Mouse (Mus musculus): ENCODE measurements around the gene Spred2. TPM values are rescaled to one million over a fixed set of nuclear protein-coding genes. Genes with fewer than 3 reads are reported as not detected.
A peak's percentile ranks its signal among the peaks of the same experiment; 100 is the strongest.

Gene Spred2
- total and polyA plus RNA-seq, 3 experiments, result 7.8 to 76.0 (median 25.9) TPM

DNA sequence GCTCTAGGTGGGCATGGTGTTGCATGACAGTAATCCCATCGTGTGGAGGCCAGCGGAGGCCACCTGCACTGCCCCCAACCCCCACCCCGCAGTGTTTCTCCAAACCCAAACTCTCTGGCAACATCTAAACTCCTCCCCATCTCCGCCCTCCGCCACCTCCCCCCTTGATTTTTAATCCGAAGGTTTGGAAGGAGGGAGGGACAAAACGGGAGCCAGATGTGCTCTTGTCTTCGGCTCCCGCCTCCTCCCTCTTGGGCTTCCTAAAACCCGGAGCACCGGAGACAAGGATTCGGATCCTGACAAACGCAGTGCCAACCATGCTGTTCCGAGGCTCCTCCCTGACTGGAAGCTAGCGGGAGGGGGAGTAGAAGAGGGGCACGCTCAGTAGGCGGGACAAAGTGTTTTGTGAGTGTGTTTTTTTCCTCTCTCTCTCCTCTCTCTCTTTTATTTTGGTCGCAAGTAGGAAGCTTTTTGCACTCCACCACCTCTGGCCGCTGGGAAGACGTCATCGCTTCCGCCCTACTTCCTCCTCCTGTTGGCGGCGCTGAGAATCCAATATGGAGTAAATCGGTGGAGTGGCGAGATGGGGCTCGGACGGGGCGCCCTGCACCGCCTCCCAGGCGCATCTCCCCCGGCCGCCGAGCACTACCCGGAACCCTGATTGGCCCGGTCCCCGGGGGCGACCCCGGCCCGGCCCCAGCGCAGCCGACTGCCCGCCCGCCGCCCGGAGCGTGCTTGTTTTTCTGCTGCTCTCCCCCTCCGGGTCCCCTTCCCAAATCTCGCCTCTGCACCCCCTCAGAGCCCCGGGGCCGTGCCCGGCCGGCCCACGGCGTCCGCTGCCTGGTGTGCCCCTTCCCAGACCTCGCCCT is at the start of gene Spred2 (continued):
- TF ChIP-seq HCFC1 (IDR thresholded peaks at IDR 0.05; ENCODE audit: low read depth, low read length) (peak; percentile 74), TBP (IDR thresholded peaks at IDR 0.05; ENCODE audit: low read depth, low read length) (peak; percentile 83), USF1 (IDR thresholded peaks at IDR 0.05; ENCODE audit: low read depth, low read length) (0 out of 2 replicates have a peak, but pooled peaks have one; percentile 8), E2F4 (IDR thresholded peaks at IDR 0.05; ENCODE audit: borderline replicate concordance, low read depth, low read length) (no peak), POLR2A (IDR thresholded peaks at IDR 0.05; ENCODE audit: control insufficient read depth in 1 of 2, insufficient read depth in 1 of 2, low read depth in 1 of 2, low read length in 2 of 2, poor library complexity in 1 of 2) (peak; percentile 64 to 77), EP300 (IDR thresholded peaks at IDR 0.05; ENCODE audit: low read depth in 1 of 2, low read length in 2 of 2) (peak; percentile 27 to 43; a peak in 2 of 4 replicates)

GRCm38 (mm10) chr11:19875551-19875950 is 48.6 kb upstream of the Spred2 start:
- H3K27me3 ChIP-seq (ENCODE audit: control insufficient read depth in 1 of 2, insufficient read depth in 2 of 2, low read length in 2 of 2), result peaks cover 16 to 20% of the 10 kb centered on the region in 2 experiments
- no peaks in the 10 kb centered on the region for H3K79me2 ChIP-seq (ENCODE audit: control insufficient read depth, insufficient read depth, low read length, poor library complexity)
- no peaks in the 10 kb centered on the region for H3K36me3 ChIP-seq (ENCODE audit: control insufficient read depth in 1 of 2, insufficient read depth in 2 of 2, low read length in 2 of 2)
- no peak overlapping the region for H3K27ac ChIP-seq (ENCODE audit: control insufficient read depth, low read depth, low read length)
- TF ChIP-seq GABPA (IDR thresholded peaks at IDR 0.05; ENCODE audit: low read depth, low read length), result no peak
- no peak for TF ChIP-seq TCF12 (IDR thresholded peaks at IDR 0.05; ENCODE audit: low read depth, low read length)
- TF ChIP-seq SIN3A (IDR thresholded peaks at IDR 0.05; ENCODE audit: low read length), result no peak
- TF ChIP-seq NRF1 (IDR thresholded peaks at IDR 0.05; ENCODE audit: insufficient read depth, low read depth, low read length, poor library complexity, severe bottlenecking), result no peak
- no peak for TF ChIP-seq USF1 (IDR thresholded peaks at IDR 0.05; ENCODE audit: low read depth, low read length)
- no peak for TF ChIP-seq ZMIZ1 (IDR thresholded peaks at IDR 0.05; ENCODE audit: low read depth, low read length)
- TF ChIP-seq ETS1 (IDR thresholded peaks at IDR 0.05; ENCODE audit: low read depth, low read length), result no peak
- TF ChIP-seq NELFE (IDR thresholded peaks at IDR 0.05; ENCODE audit: low read depth, low read length), result no peak
- TF ChIP-seq SMC3 (IDR thresholded peaks at IDR 0.05; ENCODE audit: low read depth, low read length), result no peak
- TF ChIP-seq KAT2A (conservative IDR thresholded peaks at IDR 0.05; ENCODE audit: low read depth, low read length), result no peak
- no peak for TF ChIP-seq POLR2A (IDR thresholded peaks at IDR 0.05; ENCODE audit: control insufficient read depth in 1 of 2, insufficient read depth in 1 of 2, low read depth in 1 of 2, low read length in 2 of 2, poor library complexity in 1 of 2)
- no peak for TF ChIP-seq ELF1 (IDR thresholded peaks at IDR 0.05; ENCODE audit: low read depth, low read length)
- no peak for TF ChIP-seq CHD2 (IDR thresholded peaks at IDR 0.05; ENCODE audit: low read length)
- no peak for TF ChIP-seq MEF2A (IDR thresholded peaks at IDR 0.05; ENCODE audit: extremely low read depth, insufficient replicate concordance, low read depth, low read length, poor library complexity, severe bottlenecking)
- DNase-seq (ENCODE audit: low read depth, low spot score), result no peak
- H3K9me3 ChIP-seq (replicated peaks; ENCODE audit: insufficient read depth, low read length), result no peaks in the 10 kb centered on the region
- no peak overlapping the region for H3K9ac ChIP-seq (ENCODE audit: control insufficient read depth, low read depth, low read length, poor library complexity, severe bottlenecking)
- no peak overlapping the region for H3K4me3 ChIP-seq (ENCODE audit: control insufficient read depth in 1 of 2, insufficient read depth in 1 of 2, low read depth in 2 of 2, low read length in 2 of 2)
- H3K4me1 ChIP-seq (ENCODE audit: control insufficient read depth in 1 of 2, insufficient read depth in 2 of 2, low read length in 2 of 2), result no peaks in the 10 kb centered on the region
